Mouse (Mus musculus): ENCODE measurements around the gene Nek11.
A peak's percentile ranks its signal among the peaks of the same experiment; 100 is the strongest.
"Not testable (repeated sequence)": the region's sequence is repeated elsewhere in the genome, so short reads cannot be mapped to it uniquely, and the experiment has no call there.

Nek11 gene

GRCm38 (mm10) chr9:105136404-105136803 is 258.9 kb downstream of the Nek11 start:
- no peak for DNase-seq (ENCODE audit: low spot score in 2 of 2)

- DNase-seq (ENCODE audit: low spot score in 2 of 2) = no peak
These were observed 260.8 kb downstream of the Nek11 start for GRCm38 (mm10) chr9:105134536-105134935.

- no peak for DNase-seq (ENCODE audit: low spot score in 2 of 2)
These were observed 263.3 kb downstream of the Nek11 start for GRCm38 (mm10) chr9:105132002-105132367.

GRCm38 (mm10) chr9:105131253-105132001 is 263.9 kb downstream of the Nek11 start, which contains the start of gene Nudt16:
TSS of gene Nudt16 (minus strand) at chr9:105131824.
- peak; percentile 72 to 90 for DNase-seq (ENCODE audit: low spot score in 2 of 2)

DNA sequence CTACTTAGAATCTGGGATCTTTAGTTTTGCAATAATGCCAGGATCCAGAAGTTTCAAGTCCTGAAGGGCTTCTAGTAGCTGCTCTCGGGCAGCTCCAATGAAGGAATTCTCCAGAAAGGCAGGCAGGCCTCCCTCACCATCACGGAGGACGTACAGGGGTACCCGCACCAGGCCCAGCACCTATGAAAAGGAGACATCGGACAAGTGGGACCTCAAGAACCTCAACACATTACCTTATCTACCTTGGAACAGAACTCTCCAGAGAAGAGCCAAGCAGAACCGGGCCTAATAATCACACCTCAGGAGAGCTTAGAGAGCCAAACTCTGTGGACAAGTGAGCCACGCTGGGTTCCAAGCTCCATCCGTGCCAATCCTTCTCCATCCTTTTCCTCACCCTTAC is 265.0 kb downstream of the Nek11 start:
- no peak for DNase-seq (ENCODE audit: low spot score in 2 of 2)

- DNase-seq (ENCODE audit: low spot score in 2 of 2) = not testable (repeated sequence)
These were observed 270.1 kb downstream of the Nek11 start for GRCm38 (mm10) chr9:105125206-105125605.

Measured in spleen, postnatal 10 days (tissue).